Mouse (Mus musculus): ENCODE results near the gene Lrrc28. TPM values are rescaled to one million over a fixed set of nuclear protein-coding genes. Genes with fewer than 3 reads are reported as not detected.

The Lrrc28 gene
- polyA plus RNA-seq, 1 experiment from 2014 or later = 19.5 TPM

DNA sequence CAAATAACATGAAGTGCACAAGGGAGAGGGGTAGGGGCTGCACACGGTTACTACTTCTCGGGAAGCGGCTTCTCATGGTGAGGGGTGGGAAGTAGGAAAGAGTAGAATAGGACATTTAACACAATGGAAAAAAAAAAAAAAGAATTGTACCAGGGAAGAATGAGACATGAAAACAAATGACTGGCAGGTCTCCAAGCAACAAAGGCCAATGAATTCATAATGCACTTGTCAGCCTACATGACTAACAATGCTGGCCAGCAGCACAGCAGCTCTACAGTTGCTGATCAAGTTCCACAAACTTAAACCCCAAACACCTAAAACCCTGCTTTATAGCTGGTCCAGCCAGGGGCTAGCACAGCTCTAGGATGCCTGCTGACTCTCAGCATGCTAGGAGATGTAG, 6.1 kb downstream of the Lrrc28 start:
- Histone ChIP-seq H3K27ac (replicated peaks) (no peak overlapping the region), H3K36me3 (no peaks in the 10 kb centered on the region), H3K4me3 (no peak overlapping the region), H3K4me1 (peaks cover 4% of the 10 kb centered on the region; the same call in 1 of the 2 replicates), H3K9me3 (replicated peaks) (no peaks in the 10 kb centered on the region), H3K27me3 (ENCODE audit: low read depth, poor library complexity, severe bottlenecking) (no peaks in the 10 kb centered on the region)
- no peak for DNase-seq (ENCODE audit: low spot score)
- WGBS = 90% methylated on average over 3 of the region's 3 CpGs

DNA sequence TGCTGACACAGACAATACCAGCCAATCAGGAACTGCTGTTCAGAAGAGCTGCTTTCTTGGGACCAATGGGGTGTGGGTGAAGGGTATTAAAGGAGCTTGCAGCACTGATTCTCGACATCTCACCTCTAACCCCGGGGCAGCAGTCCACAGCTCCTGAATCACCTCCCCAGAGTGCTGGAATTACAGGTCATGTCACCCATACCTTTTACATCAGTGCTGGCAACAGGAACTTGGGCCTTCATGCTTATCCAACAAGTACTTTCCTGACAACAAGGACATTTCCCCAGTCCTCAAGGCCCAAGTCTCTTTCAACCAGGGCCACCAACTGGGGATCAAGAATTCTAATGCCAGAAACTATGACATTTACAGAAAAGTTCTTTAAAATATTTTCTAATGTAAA, 8.9 kb downstream of the Lrrc28 start:
- H3K27ac ChIP-seq (replicated peaks) = no peak overlapping the region
- WGBS = 61% methylated on average over 2 of the region's 2 CpGs
- peaks cover 3% of the 10 kb centered on the region; the same call in 1 of the 2 replicates for H3K36me3 ChIP-seq
- H3K4me3 ChIP-seq = no peak overlapping the region
- no peaks in the 10 kb centered on the region for H3K27me3 ChIP-seq (ENCODE audit: low read depth, poor library complexity, severe bottlenecking)
- 0 out of 2 replicates have a peak, but pooled peaks cover 2% of the 10 kb centered on the region for H3K4me1 ChIP-seq
- peaks cover 3% of the 10 kb centered on the region; the same call in 1 of the 2 replicates for H3K9me3 ChIP-seq (replicated peaks)
- no peak for DNase-seq (ENCODE audit: low spot score)

DNA sequence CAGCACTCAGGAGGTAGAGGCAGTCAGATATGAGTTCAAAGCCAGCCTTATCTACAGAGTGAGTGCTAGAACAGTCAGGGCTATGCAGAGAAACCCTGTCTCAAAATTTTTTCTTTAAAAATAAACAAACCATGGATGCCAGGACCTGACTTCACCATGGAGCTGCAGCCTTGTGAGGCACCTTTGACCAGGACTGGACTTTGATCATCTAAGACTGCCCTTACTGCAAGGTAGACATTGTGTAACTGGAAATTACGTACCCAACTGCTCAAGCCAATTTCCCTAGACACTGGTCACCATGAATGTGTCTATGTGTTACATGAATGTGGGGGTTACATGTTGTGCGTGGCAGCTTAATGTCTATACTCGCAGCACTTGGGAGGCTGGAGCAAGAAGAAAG, 10.9 kb downstream of the Lrrc28 start:
- no peaks in the 10 kb centered on the region for H3K27me3 ChIP-seq (ENCODE audit: low read depth, poor library complexity, severe bottlenecking)
- no peak overlapping the region for H3K4me3 ChIP-seq
- peaks cover 3% of the 10 kb centered on the region; the same call in 1 of the 2 replicates for H3K9me3 ChIP-seq (replicated peaks)
- no peak overlapping the region for H3K27ac ChIP-seq (replicated peaks)
- H3K36me3 ChIP-seq = peaks cover 3% of the 10 kb centered on the region; the same call in 1 of the 2 replicates
- DNase-seq (ENCODE audit: low spot score) = no peak
- WGBS = 94% methylated on average over 3 of the region's 3 CpGs
- no peaks in the 10 kb centered on the region for H3K4me1 ChIP-seq

DNA sequence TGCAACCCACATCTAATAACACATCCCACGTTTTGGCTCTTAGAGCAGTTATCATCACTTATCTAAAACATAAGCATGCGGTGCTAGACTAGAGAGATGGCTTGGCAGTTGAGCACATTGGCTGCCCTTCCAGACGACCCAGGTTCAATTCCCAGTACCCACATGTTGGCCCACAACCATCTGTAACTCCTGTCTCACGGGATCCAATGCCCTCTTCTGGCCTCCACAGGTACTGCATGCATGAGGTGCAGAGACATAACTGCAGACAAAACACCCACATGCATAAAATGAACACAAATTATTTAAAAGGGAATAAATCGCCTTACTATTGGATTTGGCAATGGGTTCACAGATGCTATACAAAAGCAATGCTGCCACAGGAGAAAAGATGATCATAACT, 12.7 kb downstream of the Lrrc28 start:
- H3K27me3 ChIP-seq (ENCODE audit: low read depth, poor library complexity, severe bottlenecking) = no peaks in the 10 kb centered on the region
- 88% methylated on average over 5 of the region's 5 CpGs for WGBS
- no peak overlapping the region for H3K4me3 ChIP-seq
- H3K27ac ChIP-seq (replicated peaks) = no peak overlapping the region
- DNase-seq (ENCODE audit: low spot score) = no peak
- H3K36me3 ChIP-seq = peaks cover 3% of the 10 kb centered on the region; the same call in 1 of the 2 replicates
- peaks cover 3% of the 10 kb centered on the region; the same call in 1 of the 2 replicates for H3K9me3 ChIP-seq (replicated peaks)
- no peaks in the 10 kb centered on the region for H3K4me1 ChIP-seq

DNA sequence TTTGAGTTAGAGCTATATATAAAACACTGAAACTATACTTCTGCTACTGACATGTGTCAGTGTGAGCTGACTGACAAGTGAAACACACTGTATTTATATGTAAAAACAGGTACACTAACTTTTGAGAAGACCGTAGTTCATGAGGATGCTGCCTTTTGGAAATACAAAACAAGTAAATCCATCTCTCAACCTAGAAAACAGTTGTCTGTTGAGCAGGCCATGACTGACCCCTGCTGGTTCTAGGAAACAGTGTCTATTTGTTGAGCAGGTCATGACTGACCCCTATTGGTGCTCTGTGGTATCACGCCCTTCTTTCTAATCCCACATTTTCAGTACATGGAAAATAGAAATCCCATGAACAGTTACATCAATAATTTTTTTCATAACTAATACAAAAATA, 14.3 kb downstream of the Lrrc28 start:
- WGBS = 31% methylated on average over 2 of the region's 2 CpGs
- Histone ChIP-seq H3K4me1 (no peaks in the 10 kb centered on the region), H3K27ac (replicated peaks) (no peak overlapping the region), H3K27me3 (ENCODE audit: low read depth, poor library complexity, severe bottlenecking) (no peaks in the 10 kb centered on the region), H3K36me3 (peaks cover 3% of the 10 kb centered on the region; the same call in 1 of the 2 replicates), H3K4me3 (no peak overlapping the region), H3K9me3 (replicated peaks) (peaks cover 3% of the 10 kb centered on the region; the same call in 1 of the 2 replicates)
- DNase-seq (ENCODE audit: low spot score) = peak; percentile 65

DNA sequence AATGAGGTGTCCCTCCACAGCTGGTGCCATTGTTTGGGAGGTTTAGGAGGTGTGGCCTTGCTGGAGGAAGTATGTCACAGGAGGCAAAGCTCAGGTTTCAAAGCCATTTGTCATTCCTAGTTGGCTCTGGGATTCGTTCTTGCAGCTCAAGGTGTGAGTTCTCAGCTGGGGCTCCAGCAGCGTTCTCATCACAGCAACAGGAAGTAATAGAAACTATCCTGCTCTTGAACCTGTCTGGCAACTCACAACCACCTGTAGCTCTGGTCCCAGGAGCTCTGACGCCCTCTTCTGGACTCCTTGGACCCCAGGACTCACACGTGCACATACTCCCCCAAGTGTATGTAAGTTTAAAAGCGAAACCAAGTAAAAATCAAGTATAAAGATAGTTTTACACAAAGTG, 15.4 kb downstream of the Lrrc28 start:
- DNase-seq (ENCODE audit: low spot score) = no peak
- no peak overlapping the region for H3K4me3 ChIP-seq
- WGBS = 52% methylated on average over 5 of the region's 5 CpGs
- peaks cover 3% of the 10 kb centered on the region; the same call in 1 of the 2 replicates for H3K36me3 ChIP-seq
- H3K4me1 ChIP-seq = no peaks in the 10 kb centered on the region
- H3K27ac ChIP-seq (replicated peaks) = no peak overlapping the region
- H3K9me3 ChIP-seq (replicated peaks) = peaks cover 3% of the 10 kb centered on the region; the same call in 1 of the 2 replicates
- no peaks in the 10 kb centered on the region for H3K27me3 ChIP-seq (ENCODE audit: low read depth, poor library complexity, severe bottlenecking)

DNA sequence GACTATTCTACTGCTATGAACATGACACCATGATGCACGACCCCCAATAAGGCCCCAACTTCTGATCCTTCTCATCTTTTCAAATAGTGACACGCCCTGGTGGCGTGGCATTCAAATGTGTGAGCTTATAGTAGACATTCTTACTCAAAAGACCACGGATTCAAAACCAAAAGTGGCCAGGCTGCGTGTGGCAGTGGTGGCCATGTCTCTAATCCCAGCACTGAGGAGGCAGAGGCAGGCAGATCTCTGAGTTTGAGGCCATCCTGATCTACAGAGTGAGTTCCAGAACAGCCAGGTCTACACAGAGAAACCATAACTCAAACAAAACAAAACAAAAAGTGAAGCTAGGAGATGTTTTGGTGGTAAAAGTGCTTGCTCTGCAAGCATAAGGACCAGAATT, 18.4 kb downstream of the Lrrc28 start:
- H3K27ac ChIP-seq (replicated peaks) = no peak overlapping the region
- no peaks in the 10 kb centered on the region for H3K27me3 ChIP-seq (ENCODE audit: low read depth, poor library complexity, severe bottlenecking)
- 88% methylated on average over 5 of the region's 5 CpGs for WGBS
- no peaks in the 10 kb centered on the region for H3K36me3 ChIP-seq
- H3K4me3 ChIP-seq = no peak overlapping the region
- DNase-seq (ENCODE audit: low spot score) = no peak
- no peaks in the 10 kb centered on the region for H3K4me1 ChIP-seq
- no peaks in the 10 kb centered on the region for H3K9me3 ChIP-seq (replicated peaks)

DNA sequence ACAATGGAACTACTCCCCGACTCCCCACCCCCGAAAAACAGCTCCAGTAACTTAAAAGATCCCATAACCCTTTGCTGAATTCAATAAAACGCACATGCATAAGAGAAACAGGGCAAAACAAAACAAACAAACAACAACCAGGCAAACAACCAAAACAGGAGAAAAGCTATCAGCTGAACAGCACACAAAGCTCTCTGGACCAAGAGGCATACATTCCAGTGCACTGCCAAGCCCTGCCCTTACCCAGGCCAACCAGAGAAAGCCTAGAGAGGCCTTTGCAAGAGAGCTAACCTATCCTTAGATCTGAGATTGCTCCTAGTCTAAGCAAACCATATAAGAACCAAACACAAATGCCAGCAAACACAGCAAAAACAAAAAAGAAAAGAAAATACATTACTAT, 22.9 kb downstream of the Lrrc28 start:
- Histone ChIP-seq H3K27me3 (ENCODE audit: low read depth, poor library complexity, severe bottlenecking) (no peaks in the 10 kb centered on the region), H3K36me3 (no peaks in the 10 kb centered on the region), H3K9me3 (replicated peaks) (no peaks in the 10 kb centered on the region), H3K4me1 (no peaks in the 10 kb centered on the region), H3K4me3 (no peak overlapping the region), H3K27ac (replicated peaks) (no peak overlapping the region)
- DNase-seq (ENCODE audit: low spot score) = no peak
- 82% methylated on average over 3 of the region's 3 CpGs for WGBS

DNA sequence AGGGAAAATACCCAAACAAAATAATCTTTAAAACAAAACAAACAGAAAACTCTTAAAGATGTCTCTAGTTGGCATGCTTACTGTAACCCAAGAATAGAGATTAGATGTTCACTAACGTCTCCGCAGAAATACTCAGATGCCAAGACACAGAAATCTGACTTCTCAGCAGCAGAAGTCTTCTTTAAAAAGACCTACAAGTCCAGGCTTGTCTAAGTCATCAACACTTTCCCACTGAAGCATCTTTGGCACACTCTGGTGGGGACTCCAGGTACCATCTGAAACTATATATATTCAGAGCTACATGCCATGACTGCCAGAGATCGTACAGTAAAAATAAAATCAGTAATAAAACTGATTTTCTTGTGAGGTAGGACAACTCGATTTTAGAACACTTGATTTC, 25.2 kb downstream of the Lrrc28 start:
- WGBS = 84% methylated on average over 4 of the region's 4 CpGs
- Histone ChIP-seq H3K27ac (replicated peaks) (no peak overlapping the region), H3K4me3 (no peak overlapping the region), H3K36me3 (no peaks in the 10 kb centered on the region), H3K27me3 (ENCODE audit: low read depth, poor library complexity, severe bottlenecking) (no peaks in the 10 kb centered on the region), H3K4me1 (0 out of 2 replicates have a peak, but pooled peaks cover under 1% of the 10 kb centered on the region), H3K9me3 (replicated peaks) (no peaks in the 10 kb centered on the region)
- DNase-seq (ENCODE audit: low spot score) = no peak

DNA sequence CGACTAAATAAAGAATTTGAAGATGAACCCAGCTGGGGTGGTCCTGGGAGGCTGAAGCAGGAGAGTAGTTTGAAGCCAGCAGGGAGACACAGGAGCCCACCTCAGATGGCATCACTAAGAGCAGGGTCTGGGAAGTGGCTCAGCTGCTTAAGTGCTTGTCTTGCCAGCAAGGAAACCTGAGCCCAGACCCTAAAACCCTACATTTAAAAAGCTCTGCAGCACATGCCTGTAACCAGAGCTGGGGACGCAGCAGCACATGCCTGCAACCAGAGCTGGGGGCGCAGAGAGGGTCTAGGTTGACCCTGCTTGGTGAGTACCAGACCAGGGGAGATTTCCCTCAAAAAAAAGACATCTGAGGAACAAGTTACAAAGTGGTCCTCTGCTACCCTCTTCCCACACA, 26.8 kb downstream of the Lrrc28 start:
- Histone ChIP-seq H3K4me1 (peaks cover 14% of the 10 kb centered on the region), H3K9me3 (replicated peaks) (no peaks in the 10 kb centered on the region), H3K27ac (replicated peaks) (no peak overlapping the region), H3K36me3 (no peaks in the 10 kb centered on the region), H3K4me3 (no peak overlapping the region), H3K27me3 (ENCODE audit: low read depth, poor library complexity, severe bottlenecking) (no peaks in the 10 kb centered on the region)
- no peak for DNase-seq (ENCODE audit: low spot score)
- 77% methylated on average over 3 of the region's 3 CpGs for WGBS

DNA sequence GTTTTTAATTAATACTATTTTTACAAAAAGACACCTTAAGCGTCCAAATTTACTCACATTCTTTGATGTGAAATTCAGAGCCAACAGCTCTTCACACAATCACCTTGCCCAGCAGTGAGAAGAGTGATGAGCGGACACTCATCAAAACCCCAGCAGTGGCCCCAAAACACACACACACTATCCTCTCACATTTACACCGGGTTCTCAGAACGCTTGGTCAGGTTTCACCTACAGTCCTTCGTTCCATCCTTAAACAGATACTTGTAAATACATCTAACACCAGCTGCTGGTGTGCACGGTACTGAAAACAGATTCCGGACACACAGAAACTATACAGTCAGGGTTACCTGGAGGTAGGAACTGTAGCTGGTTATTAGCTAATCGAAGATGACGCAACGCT, 27.4 kb downstream of the Lrrc28 start:
- no peaks in the 10 kb centered on the region for H3K36me3 ChIP-seq
- H3K27me3 ChIP-seq (ENCODE audit: low read depth, poor library complexity, severe bottlenecking) = no peaks in the 10 kb centered on the region
- no peak overlapping the region for H3K27ac ChIP-seq (replicated peaks)
- no peaks in the 10 kb centered on the region for H3K9me3 ChIP-seq (replicated peaks)
- WGBS = 95% methylated on average over 10 of the region's 10 CpGs
- no peak overlapping the region for H3K4me3 ChIP-seq
- H3K4me1 ChIP-seq = peaks cover 15% of the 10 kb centered on the region
- no peak for DNase-seq (ENCODE audit: low spot score)

DNA sequence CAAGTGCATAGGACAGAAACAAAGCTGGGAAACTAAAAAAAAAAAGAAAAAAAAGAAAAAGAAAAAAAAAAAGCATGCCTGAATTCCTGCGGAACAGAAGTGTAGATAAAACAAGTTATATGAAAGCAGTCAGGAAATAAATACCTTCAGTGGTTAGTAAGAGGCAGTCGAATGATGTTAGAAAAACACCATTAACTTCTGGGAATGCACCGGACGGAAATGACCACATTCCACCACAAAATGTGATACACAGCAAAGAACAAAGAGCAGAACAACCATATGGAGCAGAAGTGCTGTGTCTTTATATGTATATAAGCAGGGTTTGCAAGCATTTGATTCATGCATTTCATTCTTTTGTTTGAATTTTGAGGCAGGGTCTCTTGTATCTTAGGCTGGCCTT, 28.2 kb downstream of the Lrrc28 start:
- DNase-seq (ENCODE audit: low spot score) = no peak
- Histone ChIP-seq H3K4me3 (no peak overlapping the region), H3K4me1 (peaks cover 15% of the 10 kb centered on the region), H3K36me3 (no peaks in the 10 kb centered on the region), H3K9me3 (replicated peaks) (no peaks in the 10 kb centered on the region), H3K27me3 (ENCODE audit: low read depth, poor library complexity, severe bottlenecking) (no peaks in the 10 kb centered on the region), H3K27ac (replicated peaks) (no peak overlapping the region)
- 93% methylated on average over 4 of the region's 4 CpGs for WGBS

DNA sequence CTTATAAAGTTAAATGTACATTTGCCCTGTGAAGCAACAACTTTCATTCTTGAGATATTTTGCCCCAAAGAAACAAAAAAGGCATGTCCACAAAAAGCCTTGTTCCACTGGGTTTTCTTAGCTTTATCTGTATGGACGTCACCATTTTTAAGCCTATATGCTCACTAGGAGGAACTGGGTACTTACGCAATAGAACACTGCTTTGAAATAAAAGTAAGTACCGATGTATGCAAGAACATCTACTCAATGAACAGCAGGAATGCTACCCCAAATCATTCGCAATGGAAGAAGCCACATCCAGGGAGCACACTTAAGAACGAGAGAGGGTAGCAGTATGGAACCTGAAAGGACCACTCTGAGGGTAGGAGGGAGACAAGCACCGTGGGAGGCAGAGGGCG, 30.6 kb downstream of the Lrrc28 start:
- Histone ChIP-seq H3K27ac (replicated peaks) (no peak overlapping the region), H3K9me3 (replicated peaks) (no peaks in the 10 kb centered on the region), H3K36me3 (no peaks in the 10 kb centered on the region), H3K27me3 (ENCODE audit: low read depth, poor library complexity, severe bottlenecking) (no peaks in the 10 kb centered on the region), H3K4me1 (peaks cover 15% of the 10 kb centered on the region), H3K4me3 (no peak overlapping the region)
- no peak for DNase-seq (ENCODE audit: low spot score)
- whole genome bisulfite sequencing = 86% methylated on average over 7 of the region's 7 CpGs
